Mouse (Mus musculus): Measurements from ENCODE around the gene Dgat2. TPM values are rescaled to one million over a fixed set of nuclear protein-coding genes. Genes with fewer than 3 reads are reported as not detected.

Gene Dgat2
- polyA plus RNA-seq, 1 experiment, result 76.7 TPM

DNA sequence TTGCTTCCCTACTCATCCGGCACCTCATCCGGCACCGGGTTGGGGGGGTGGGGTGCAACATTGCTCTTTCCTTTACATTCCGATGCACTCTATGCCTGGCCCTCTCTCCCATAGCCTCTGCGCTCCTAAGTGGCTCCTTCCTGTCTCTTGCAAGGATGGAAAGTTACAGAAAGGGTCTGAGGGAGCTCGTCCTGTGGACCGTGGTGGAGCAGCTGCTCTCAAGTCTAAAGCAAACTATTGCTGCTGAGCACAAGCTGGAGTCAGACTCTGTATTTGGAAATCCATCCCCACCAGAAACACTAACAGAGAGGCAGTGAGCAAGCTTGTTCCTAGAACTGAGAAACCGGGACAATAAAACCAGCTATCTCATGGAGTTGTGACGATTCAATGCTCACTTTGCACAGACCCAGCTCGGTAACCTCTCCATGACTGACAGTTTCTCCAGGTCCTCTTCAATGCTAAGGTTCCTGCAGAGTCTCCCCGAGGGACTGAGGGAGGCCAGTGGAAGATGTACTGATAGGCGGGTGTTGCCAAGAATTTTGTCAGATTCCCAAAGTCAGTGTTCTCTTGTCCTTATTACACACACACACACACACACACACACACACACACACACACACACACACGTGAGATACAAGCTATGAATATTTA is 42.6 kb downstream of the Dgat2 start:
- Histone ChIP-seq H3K27ac (ENCODE audit: insufficient read depth, low read length) (peak overlapping the region; percentile 68; the same call in 1 of the 2 replicates), H3K4me3 (ENCODE audit: insufficient read depth, low read length) (peak overlapping the region; percentile 81), H3K4me1 (ENCODE audit: control insufficient read depth, insufficient read depth, low read length) (peaks cover 1% of the 10 kb centered on the region; the same call in 1 of the 2 replicates)
- TF ChIP-seq CTCF (IDR thresholded peaks at IDR 0.05; ENCODE audit: extremely low read depth, insufficient read depth, low read length) (no peak), POLR2A (IDR thresholded peaks at IDR 0.05; ENCODE audit: extremely low read depth, insufficient read depth, low read length) (no peak)

DNA sequence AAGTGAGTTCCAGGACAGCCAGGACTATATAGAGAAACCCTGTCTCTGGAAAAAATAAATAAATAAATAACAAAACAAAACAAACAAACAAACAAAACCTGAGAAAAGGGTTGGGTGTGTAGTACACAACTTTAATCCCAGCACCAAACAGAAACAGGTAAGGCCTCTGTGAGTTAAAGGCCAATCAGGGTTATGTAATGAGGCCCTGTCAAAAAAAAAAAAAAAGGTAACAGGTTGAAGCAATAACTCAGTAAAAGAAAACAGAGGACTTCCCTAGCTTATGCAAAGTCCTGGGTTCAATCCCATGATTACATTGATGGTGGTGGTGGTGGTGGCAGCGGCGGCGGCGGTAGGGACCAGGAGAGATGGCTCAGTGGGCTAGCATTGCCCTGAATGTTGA is 45.0 kb downstream of the Dgat2 start:
- no peak overlapping the region for H3K27ac ChIP-seq (ENCODE audit: insufficient read depth, low read length)
- H3K4me3 ChIP-seq (ENCODE audit: insufficient read depth, low read length), result no peak overlapping the region
- peaks cover 1% of the 10 kb centered on the region; the same call in 1 of the 2 replicates for H3K4me1 ChIP-seq (ENCODE audit: control insufficient read depth, insufficient read depth, low read length)
- TF ChIP-seq POLR2A (IDR thresholded peaks at IDR 0.05; ENCODE audit: extremely low read depth, insufficient read depth, low read length) (no peak), CTCF (IDR thresholded peaks at IDR 0.05; ENCODE audit: extremely low read depth, insufficient read depth, low read length) (no peak)

DNA sequence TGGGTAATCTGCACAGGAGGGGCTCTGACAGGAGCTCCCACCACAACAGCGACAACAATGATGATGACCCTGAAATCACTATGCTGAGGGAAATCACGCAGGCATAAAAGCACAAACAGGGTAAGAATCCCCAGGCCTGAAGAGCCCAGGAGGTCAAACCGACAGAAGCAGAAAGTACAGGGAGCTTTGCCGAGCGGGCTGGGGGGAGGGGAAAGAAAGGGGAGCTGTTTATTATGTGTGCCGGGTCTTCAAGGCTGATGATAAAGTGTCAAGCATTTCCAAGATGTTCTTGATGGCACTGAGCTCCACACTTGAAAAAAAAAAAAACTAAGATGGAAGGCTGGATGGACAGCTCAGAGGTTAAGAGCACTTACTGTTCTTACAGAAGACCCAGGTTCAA is 45.7 kb downstream of the Dgat2 start:
- peaks cover 1% of the 10 kb centered on the region; the same call in 1 of the 2 replicates for H3K4me1 ChIP-seq (ENCODE audit: control insufficient read depth, insufficient read depth, low read length)
- no peak for TF ChIP-seq CTCF (IDR thresholded peaks at IDR 0.05; ENCODE audit: extremely low read depth, insufficient read depth, low read length)
- H3K27ac ChIP-seq (ENCODE audit: insufficient read depth, low read length), result no peak overlapping the region
- H3K4me3 ChIP-seq (ENCODE audit: insufficient read depth, low read length), result no peak overlapping the region

DNA sequence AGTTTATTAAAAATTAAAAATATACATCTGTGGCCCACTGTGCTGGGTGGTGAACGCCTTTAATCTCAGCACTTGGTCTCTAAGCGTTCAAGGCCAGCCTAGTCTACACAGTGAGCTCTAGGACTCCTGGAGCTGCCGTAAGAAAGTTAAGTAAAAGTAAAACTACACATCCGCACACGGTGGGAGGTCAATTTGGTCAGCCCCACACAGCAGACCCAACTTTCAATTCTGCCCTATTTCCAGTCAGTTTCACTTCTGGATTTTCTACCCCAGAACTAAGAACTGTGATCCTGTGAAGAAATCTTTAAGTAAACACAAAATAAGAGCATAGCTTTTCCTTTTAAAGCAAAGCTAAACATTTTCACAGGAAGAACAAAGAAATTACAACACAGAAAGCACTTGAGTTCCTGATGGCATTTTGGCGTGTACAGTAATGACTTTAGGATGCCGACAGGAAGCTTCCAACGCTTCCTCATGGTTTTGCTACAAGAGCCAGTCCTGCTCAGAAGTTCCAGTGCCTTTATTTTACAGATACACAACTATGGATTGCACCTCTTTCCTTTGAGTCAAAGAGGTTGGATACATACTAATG is 48.6 kb downstream of the Dgat2 start:
- H3K27ac ChIP-seq (ENCODE audit: insufficient read depth, low read length), result 0 out of 2 replicates have a peak overlapping the region, but pooled peaks have one; percentile 51
- H3K4me1 ChIP-seq (ENCODE audit: control insufficient read depth, insufficient read depth, low read length), result no peaks in the 10 kb centered on the region
- TF ChIP-seq CTCF (IDR thresholded peaks at IDR 0.05; ENCODE audit: extremely low read depth, insufficient read depth, low read length), result no peak
- TF ChIP-seq POLR2A (IDR thresholded peaks at IDR 0.05; ENCODE audit: extremely low read depth, insufficient read depth, low read length), result no peak
- no peak overlapping the region for H3K4me3 ChIP-seq (ENCODE audit: insufficient read depth, low read length)

GRCm38 (mm10) chr7:99132597-99132996 is 49.9 kb downstream of the Dgat2 start:
- no peak overlapping the region for H3K4me3 ChIP-seq (ENCODE audit: insufficient read depth, low read length)
- no peak overlapping the region for H3K27ac ChIP-seq (ENCODE audit: insufficient read depth, low read length)
- TF ChIP-seq POLR2A (IDR thresholded peaks at IDR 0.05; ENCODE audit: extremely low read depth, insufficient read depth, low read length) (no peak), CTCF (IDR thresholded peaks at IDR 0.05; ENCODE audit: extremely low read depth, insufficient read depth, low read length) (no peak)
- no peaks in the 10 kb centered on the region for H3K4me1 ChIP-seq (ENCODE audit: control insufficient read depth, insufficient read depth, low read length)

GRCm38 (mm10) chr7:99131819-99132353 is 50.6 kb downstream of the Dgat2 start:
- no peak overlapping the region for H3K27ac ChIP-seq (ENCODE audit: insufficient read depth, low read length)
- H3K4me3 ChIP-seq (ENCODE audit: insufficient read depth, low read length), result no peak overlapping the region
- no peaks in the 10 kb centered on the region for H3K4me1 ChIP-seq (ENCODE audit: control insufficient read depth, insufficient read depth, low read length)
- no peak for TF ChIP-seq CTCF (IDR thresholded peaks at IDR 0.05; ENCODE audit: extremely low read depth, insufficient read depth, low read length)
- no peak for TF ChIP-seq POLR2A (IDR thresholded peaks at IDR 0.05; ENCODE audit: extremely low read depth, insufficient read depth, low read length)

DNA sequence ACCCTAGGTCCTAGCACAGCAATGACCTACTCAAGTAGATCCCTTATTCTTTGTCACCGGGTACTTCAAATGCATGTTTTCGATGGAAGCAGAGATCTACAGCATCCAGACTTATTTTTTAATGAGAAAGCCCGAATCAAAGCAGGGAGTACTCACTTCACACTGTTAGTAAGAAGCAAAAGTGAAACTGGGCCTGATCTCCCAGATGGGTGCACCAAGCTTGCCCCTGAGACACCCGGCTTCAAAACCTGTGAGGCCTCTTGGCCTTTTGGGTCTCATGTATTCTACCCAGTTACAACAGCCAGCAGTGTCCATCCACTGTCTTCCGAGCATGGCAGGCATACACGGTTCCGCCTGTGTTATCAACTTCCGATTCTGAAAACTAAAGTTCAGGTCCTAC is 53.6 kb downstream of the Dgat2 start:
- no peak for TF ChIP-seq CTCF (IDR thresholded peaks at IDR 0.05; ENCODE audit: extremely low read depth, insufficient read depth, low read length)
- TF ChIP-seq POLR2A (IDR thresholded peaks at IDR 0.05; ENCODE audit: extremely low read depth, insufficient read depth, low read length), result no peak
- H3K4me3 ChIP-seq (ENCODE audit: insufficient read depth, low read length), result no peak overlapping the region
- H3K27ac ChIP-seq (ENCODE audit: insufficient read depth, low read length), result no peak overlapping the region
- H3K4me1 ChIP-seq (ENCODE audit: control insufficient read depth, insufficient read depth, low read length), result peaks cover 4% of the 10 kb centered on the region

DNA sequence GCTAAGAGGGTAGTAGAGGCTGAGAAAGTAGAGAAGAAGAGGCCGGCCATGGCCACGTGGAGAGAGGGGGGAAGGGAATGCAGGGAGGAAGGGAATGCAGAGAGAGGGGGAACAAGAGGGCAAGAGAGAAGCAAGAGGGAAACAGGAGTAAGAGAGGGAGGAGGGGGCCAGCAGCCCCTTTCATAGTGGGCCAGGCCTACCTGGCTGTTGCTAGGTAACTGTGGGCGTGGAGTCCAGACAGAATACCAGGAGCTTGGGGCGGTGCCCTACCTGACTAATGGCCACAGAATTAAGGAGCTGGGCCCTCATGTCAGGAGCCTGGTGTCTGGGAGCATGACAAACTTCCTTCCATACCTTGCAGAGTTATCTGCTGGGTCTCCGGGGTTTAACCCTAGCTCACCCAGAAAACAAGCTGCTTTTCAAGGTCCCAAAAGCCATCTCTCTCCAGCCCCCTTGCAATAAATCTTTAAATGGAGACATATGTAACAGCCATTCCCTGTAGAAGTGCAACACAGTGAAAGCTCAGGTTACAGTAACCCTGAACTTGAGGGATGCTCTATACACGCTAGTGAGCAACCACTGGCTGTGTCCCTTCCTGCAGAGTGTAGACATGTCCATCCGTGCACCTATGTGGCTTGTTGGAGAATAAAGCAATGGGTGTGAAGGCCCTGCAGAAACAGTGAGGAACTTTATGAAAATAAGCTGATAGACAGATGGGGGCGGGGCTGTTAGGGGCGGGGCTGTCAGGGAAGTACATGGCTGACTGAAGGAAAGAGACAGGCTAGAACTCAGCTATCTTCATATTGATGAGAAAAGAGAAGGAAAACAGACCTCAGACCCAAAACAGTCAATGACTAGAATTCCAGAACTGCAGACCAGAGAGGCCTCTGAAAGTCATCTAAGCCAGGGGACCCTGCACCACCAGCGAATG is 54.2 kb downstream of the Dgat2 start:
- Histone ChIP-seq H3K4me3 (ENCODE audit: insufficient read depth, low read length) (no peak overlapping the region), H3K27ac (ENCODE audit: insufficient read depth, low read length) (no peak overlapping the region)
- TF ChIP-seq POLR2A (IDR thresholded peaks at IDR 0.05; ENCODE audit: extremely low read depth, insufficient read depth, low read length) (no peak), CTCF (IDR thresholded peaks at IDR 0.05; ENCODE audit: extremely low read depth, insufficient read depth, low read length) (no peak)

GRCm38 (mm10) chr7:99126057-99126456 is 56.5 kb downstream of the Dgat2 start:
- Histone ChIP-seq H3K4me3 (ENCODE audit: insufficient read depth, low read length) (no peak overlapping the region), H3K27ac (ENCODE audit: insufficient read depth, low read length) (no peak overlapping the region), H3K4me1 (ENCODE audit: control insufficient read depth, insufficient read depth, low read length) (peaks cover 4% of the 10 kb centered on the region)
- no peak for TF ChIP-seq POLR2A (IDR thresholded peaks at IDR 0.05; ENCODE audit: extremely low read depth, insufficient read depth, low read length)
- no peak for TF ChIP-seq CTCF (IDR thresholded peaks at IDR 0.05; ENCODE audit: extremely low read depth, insufficient read depth, low read length)

More for the DNA sequence above, 54.2 kb downstream of the Dgat2 start:
- H3K4me1 ChIP-seq (ENCODE audit: control insufficient read depth, insufficient read depth, low read length), result peaks cover 4% of the 10 kb centered on the region
